Mouse (Mus musculus) c-Kit-negative CD71-positive TER-119-positive erythroid progenitor cells, embryonic 14.5 days (primary cell): ENCODE measurements at regions not wholly inside any gene's neighbourhood (a gene's known extent, or its start where the extent isn't known, plus 50 kb on each side); places are given as distances from the start of the nearest gene placed in this dataset.

Source experiments
- DNase-seq: peaks from one replicate; pipeline ENCODE4 v3.0.0-alpha.2; 2013; ENCODE audit warnings: low read depth, low spot score

GRCm38 (mm10) chr9:71358961-71359360 is 126.8 kb downstream of the Polr2m start:
- DNase-seq: peak; percentile 16

DNA sequence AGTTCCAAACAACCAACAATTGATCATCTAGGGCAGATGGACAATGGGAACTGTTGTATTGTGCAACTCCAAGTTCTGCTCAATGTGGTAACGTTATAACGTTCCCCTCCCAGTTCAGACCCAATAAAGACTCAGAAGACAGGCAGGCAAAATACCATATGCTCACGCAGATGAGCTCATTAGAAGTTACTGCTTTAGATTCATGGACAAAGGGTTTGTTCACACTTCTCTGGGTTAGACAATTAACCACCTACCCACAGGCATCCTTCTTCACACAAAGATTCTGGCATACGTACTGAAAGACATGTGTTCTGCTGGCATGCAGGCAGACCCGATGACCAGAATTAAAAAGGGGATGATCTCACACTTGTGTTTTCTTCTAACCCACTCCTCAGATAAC is 130.0 kb downstream of the Polr2m start:
- DNase-seq: no peak
